Mouse (Mus musculus) spleen, adult 2 months (tissue): Measurements from ENCODE around the gene Nectin4. TPM values are rescaled to one million over a fixed set of nuclear protein-coding genes. Genes with fewer than 3 reads are reported as not detected.
"Not testable (repeated sequence)": the region's sequence is repeated elsewhere in the genome, so short reads cannot be mapped to it uniquely, and the experiment has no call there.

Source experiments
- DNase-seq, 2 experiments: peaks; one replicate each; pipeline versions ENCODE4 v3.0.0 to v3.0.0-alpha.2; 2012 to 2021; ENCODE audit warnings: low spot score in 2 of 2, low read depth in 1 of 2
- H3K27ac ChIP-seq: fragments of 200-500 bp; 2 replicates; pipeline ENCODE4 v1.5.1; 2012; ENCODE audit warnings: low read length, inconsistent platforms; ENCODE audit not compliant: insufficient read depth
- H3K27me3 ChIP-seq: fragments of 200-500 bp; 2 replicates; pipeline ENCODE4 v1.6.1; 2012; ENCODE audit warnings: mild to moderate bottlenecking, moderate library complexity, low read length, inconsistent platforms; ENCODE audit not compliant: control insufficient read depth, insufficient read depth
- H3K36me3 ChIP-seq: fragments of 200-500 bp; 2 replicates; pipeline ENCODE4 v1.6.1; 2012; ENCODE audit warnings: mild to moderate bottlenecking, low read length, inconsistent platforms; ENCODE audit not compliant: control insufficient read depth, insufficient read depth
- H3K4me1 ChIP-seq: fragments of 200-500 bp; 2 replicates; pipeline ENCODE4 v1.6.1; 2011; ENCODE audit warnings: inconsistent platforms; ENCODE audit not compliant: control insufficient read depth, insufficient read depth, insufficient read length
- H3K4me3 ChIP-seq: fragments of 200-500 bp; 2 replicates; pipeline ENCODE4 v1.5.1; 2011; ENCODE audit warnings: mild to moderate bottlenecking, inconsistent platforms; ENCODE audit not compliant: insufficient read depth, insufficient read length; ENCODE audit errors: extremely low read depth
- CTCF ChIP-seq: fragments of 200-500 bp; IDR thresholded peaks from 2 replicates; pipeline ENCODE4 v1.5.1; 2011; ENCODE audit warnings: mild to moderate bottlenecking, inconsistent platforms; ENCODE audit not compliant: insufficient read depth, insufficient read length, insufficient replicate concordance; ENCODE audit errors: extremely low read depth
- POLR2A ChIP-seq: fragments of 200-500 bp; IDR thresholded peaks from 2 replicates; pipeline ENCODE4 v1.6.1; 2011; ENCODE audit warnings: low read depth, low read length, inconsistent platforms
- WGBS: fragments of 180-500 bp; shearing (Covaris S2); methylation state at CpG from one replicate; pipeline ENCODE4 v1.1.7; 2018; 5-methylcytosine and 5-hydroxymethylcytosine counted together
- polyA plus RNA-seq: library from polyadenylated mRNA; depleted of rRNA; stranded (reverse); fragments of >200 nt; gene quantifications from 2 replicates; pipeline ENCODE4 v1.2.3, GENCODE M21; 2012; rRNA removed

The Nectin4 gene
- 1.4 and 2.0 TPM in 2 replicates for polyA plus RNA-seq

GRCm38 (mm10) chr1:171369845-171370556 lies at the start of gene Nectin4:
TSS of gene Nectin4 (plus strand) at chr1:171370099.
- no peaks in the 10 kb centered on the region for H3K4me1 ChIP-seq
- H3K36me3 ChIP-seq = no peaks in the 10 kb centered on the region
- H3K27ac ChIP-seq = no peak within 1 kb of the TSS
- no peaks in the 10 kb centered on the region for H3K27me3 ChIP-seq
- WGBS = 26% methylated on average over 20 of the region's 20 CpGs
- TF ChIP-seq POLR2A (no peak), CTCF (no peak)
- DNase-seq = no peak
- H3K4me3 ChIP-seq = no peak within 1 kb of the TSS; the same call in 1 of the 2 replicates

DNA sequence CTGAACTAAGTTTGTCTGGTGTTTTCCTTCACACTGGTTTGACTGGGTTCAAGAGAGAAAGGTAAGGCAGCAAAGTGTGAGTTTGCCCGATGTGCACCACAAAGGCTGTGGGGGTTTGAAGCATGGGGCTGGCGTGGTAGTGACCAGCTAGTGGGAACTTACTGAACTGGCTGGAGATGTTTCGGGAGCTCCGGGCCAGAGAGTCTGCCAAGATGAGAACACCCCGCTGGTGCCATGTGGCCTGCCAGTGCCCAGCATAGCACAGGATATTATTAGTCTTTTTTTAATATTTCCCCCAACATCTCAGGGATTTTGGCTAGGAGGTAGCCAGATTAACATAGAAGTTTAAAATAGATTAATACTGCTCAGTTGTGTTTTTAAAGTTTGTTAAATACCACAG lies 49.7 kb upstream of the Nectin4 start:
- 71% methylated on average over 5 of the region's 5 CpGs for WGBS
- Histone ChIP-seq H3K36me3 (no peaks in the 10 kb centered on the region), H3K4me3 (no peak overlapping the region), H3K4me1 (no peaks in the 10 kb centered on the region), H3K27me3 (no peaks in the 10 kb centered on the region), H3K27ac (no peak overlapping the region)
- TF ChIP-seq CTCF = no peak
- TF ChIP-seq POLR2A = no peak
- no peak for DNase-seq

GRCm38 (mm10) chr1:171321415-171321814 lies 48.5 kb upstream of the Nectin4 start:
- Histone ChIP-seq H3K36me3 (no peaks in the 10 kb centered on the region), H3K4me1 (no peaks in the 10 kb centered on the region), H3K4me3 (no peak overlapping the region), H3K27me3 (no peaks in the 10 kb centered on the region), H3K27ac (no peak overlapping the region)
- DNase-seq = no peak
- TF ChIP-seq CTCF = no peak
- TF ChIP-seq POLR2A = no peak

DNA sequence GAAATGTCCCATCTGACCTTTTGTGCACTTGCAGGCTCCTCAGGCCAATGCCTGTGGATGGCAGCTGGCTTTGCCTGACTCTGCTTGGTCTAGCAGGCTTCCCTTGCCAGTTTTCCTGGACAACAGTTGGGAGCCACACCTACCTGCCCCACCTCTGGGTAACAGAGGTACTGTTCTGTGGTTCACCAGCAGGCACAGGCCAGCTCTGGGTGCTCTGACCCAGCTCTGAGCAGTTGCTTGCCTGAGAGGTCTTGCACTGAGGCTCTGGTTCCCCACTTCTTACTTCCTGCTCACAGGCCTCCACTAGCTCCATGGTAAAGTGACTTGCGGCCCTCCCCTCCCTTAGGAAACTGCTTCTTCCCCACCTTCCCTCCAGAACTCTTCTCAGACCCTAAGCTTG lies 47.9 kb upstream of the Nectin4 start:
- H3K4me3 ChIP-seq = no peak overlapping the region
- H3K27me3 ChIP-seq = no peaks in the 10 kb centered on the region
- no peaks in the 10 kb centered on the region for H3K36me3 ChIP-seq
- no peak for TF ChIP-seq POLR2A
- TF ChIP-seq CTCF = no peak
- no peak for DNase-seq
- H3K4me1 ChIP-seq = no peaks in the 10 kb centered on the region
- H3K27ac ChIP-seq = no peak overlapping the region
- WGBS = 79% methylated on average over 1 of the region's 1 CpGs

- 92% methylated on average over 2 of the region's 2 CpGs for WGBS
- no peaks in the 10 kb centered on the region for H3K36me3 ChIP-seq
- no peak for DNase-seq
- no peaks in the 10 kb centered on the region for H3K27me3 ChIP-seq
- TF ChIP-seq CTCF (no peak), POLR2A (no peak)
- peaks cover 1% of the 10 kb centered on the region; the same call in 1 of the 2 replicates for H3K4me1 ChIP-seq
- no peak overlapping the region for H3K4me3 ChIP-seq
- no peak overlapping the region for H3K27ac ChIP-seq
These were observed 44.3 kb upstream of the Nectin4 start for GRCm38 (mm10) chr1:171325571-171325970.

DNA sequence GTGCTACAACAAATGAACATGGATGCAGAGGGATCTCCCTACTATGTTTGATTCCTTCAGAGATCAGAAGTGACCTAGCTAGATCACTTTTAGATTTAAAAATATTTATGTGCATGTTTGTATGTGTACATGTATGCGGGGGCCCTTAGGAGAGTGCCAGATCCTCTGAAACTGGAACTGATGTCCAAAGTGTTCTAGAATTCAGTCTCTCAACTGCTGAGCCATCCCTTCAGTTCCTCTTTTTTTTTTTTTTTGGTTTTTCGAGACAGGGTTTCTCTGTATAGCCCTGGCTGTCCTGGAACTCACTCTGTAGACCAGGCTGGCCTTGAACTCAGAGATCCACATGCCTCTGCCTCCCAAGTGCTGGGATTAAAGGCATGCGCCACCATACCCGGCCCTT lies 43.3 kb upstream of the Nectin4 start:
- not testable (repeated sequence) for H3K36me3 ChIP-seq, H3K27me3 ChIP-seq, H3K4me1 ChIP-seq, H3K4me3 ChIP-seq, DNase-seq, H3K27ac ChIP-seq
- WGBS = 39% methylated on average over 4 of the region's 4 CpGs

DNA sequence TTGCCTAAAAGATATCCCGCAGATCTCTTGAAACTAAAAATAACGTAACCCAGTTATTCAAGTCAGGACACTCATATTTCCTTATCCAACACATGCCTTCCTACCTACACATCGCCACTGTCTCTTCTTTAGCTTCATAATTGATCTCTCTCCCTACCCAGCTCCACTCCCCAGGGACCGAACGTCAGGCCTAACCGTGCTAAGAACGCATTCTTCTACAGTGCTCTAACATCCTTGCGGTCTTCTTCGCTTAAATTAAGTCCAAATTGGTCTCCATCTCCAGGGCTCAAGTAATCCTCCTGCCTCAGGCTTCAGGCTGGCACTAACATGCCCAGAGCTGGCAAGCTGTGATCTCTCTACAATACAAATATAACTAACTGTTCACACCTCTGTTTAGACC lies 41.7 kb upstream of the Nectin4 start:
- Histone ChIP-seq H3K27ac (peak overlapping the region; percentile 94), H3K4me1 (peaks cover 3% of the 10 kb centered on the region; the same call in 1 of the 2 replicates), H3K4me3 (peak overlapping the region; percentile 71), H3K27me3 (no peaks in the 10 kb centered on the region), H3K36me3 (no peaks in the 10 kb centered on the region)
- DNase-seq = no peak
- 32% methylated on average over 9 of the region's 9 CpGs for WGBS
- no peak for TF ChIP-seq CTCF
